Mouse (Mus musculus): Measurements from ENCODE around the gene Cpne5. TPM values are rescaled to one million over a fixed set of nuclear protein-coding genes. Genes with fewer than 3 reads are reported as not detected.

Cpne5 gene
- polyA plus RNA-seq, 1 experiment from 2014 or later, result 9.9 TPM

DNA sequence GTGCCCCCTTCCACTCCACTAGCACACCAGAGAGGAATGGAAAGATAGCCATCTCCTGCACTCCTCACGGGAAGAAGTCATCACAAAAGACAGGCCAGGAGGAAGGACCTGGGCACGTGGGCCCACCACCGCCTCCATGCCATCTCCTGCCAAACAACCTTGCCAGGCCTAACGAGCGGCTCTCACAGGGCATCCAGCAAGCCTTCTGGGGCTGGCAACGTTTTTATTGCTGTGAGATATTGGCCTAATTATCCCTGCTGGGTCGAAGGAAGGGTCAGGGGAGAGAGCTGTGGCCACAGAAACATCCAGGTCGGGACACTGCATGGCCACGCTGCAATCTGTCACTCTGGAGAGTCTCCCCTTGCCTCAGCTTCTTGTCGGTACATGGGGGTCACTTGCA, 6.9 kb downstream of the Cpne5 start:
- H3K4me2 ChIP-seq, result no peak overlapping the region
- no peak overlapping the region for H3K27ac ChIP-seq
- peaks cover 22% of the 10 kb centered on the region for H3K27me3 ChIP-seq
- peaks cover 2% of the 10 kb centered on the region; the same call in 1 of the 2 replicates for H3K4me1 ChIP-seq
- no peak overlapping the region for H3K4me3 ChIP-seq (replicated peaks)
- H3K36me3 ChIP-seq (replicated peaks), result no peaks in the 10 kb centered on the region
- WGBS, result 80% methylated on average over 10 of the region's 10 CpGs
- H3K9me3 ChIP-seq, result no peaks in the 10 kb centered on the region
- no peak for ATAC-seq (ENCODE audit: low FRiP score)
- no peak overlapping the region for H3K9ac ChIP-seq

DNA sequence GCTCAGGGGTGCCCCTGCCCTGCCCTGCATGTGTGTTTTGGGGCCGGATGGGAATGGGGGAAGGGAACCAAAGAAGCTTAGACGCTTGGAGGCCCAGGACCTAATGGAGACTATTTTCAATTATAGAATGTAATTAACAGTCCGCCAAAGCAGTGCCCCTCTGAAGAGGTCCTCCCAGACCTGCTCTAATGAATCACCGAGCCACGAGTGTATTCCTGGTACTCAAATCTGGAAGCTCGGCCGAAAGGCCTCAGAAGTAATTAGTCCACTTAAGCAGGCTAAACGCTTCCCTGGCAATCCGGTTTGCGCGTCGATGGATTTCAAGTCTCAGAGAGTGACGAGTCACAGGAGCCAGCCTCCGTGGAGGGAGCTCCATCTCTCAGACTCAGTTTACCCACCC, 17.3 kb downstream of the Cpne5 start:
- WGBS, result 21% methylated on average over 14 of the region's 14 CpGs
- no peaks in the 10 kb centered on the region for H3K36me3 ChIP-seq (replicated peaks)
- H3K4me1 ChIP-seq, result peaks cover 24% of the 10 kb centered on the region
- H3K9ac ChIP-seq, result no peak overlapping the region
- peaks cover 8% of the 10 kb centered on the region; the same call in 1 of the 2 replicates for H3K27me3 ChIP-seq
- no peak overlapping the region for H3K4me3 ChIP-seq (replicated peaks)
- H3K9me3 ChIP-seq, result no peaks in the 10 kb centered on the region
- H3K4me2 ChIP-seq, result no peak overlapping the region
- H3K27ac ChIP-seq, result no peak overlapping the region
- ATAC-seq (ENCODE audit: low FRiP score), result no peak

DNA sequence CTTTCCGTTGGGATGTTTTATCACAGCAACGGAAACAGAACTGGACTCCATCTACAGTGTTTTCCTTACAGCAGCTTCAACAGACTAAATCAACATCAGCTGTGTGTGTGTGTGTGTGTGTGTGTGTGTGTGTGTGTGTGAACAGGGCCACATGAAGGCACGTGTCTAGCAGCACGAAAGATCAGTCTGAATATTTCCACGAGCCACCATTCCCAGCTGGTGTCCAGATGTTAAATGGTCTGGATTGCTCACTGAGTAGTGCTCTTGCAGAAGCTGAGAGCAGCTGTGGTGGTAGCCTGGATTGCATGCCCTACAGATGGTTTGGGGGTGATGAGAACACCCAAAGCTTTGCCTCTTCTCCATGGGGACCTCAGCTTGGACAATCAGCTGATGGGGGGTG, 19.9 kb downstream of the Cpne5 start:
- H3K9me3 ChIP-seq, result no peaks in the 10 kb centered on the region
- peaks cover 50% of the 10 kb centered on the region for H3K4me1 ChIP-seq
- no peak overlapping the region for H3K27ac ChIP-seq
- H3K27me3 ChIP-seq, result peaks cover 18% of the 10 kb centered on the region; the same call in 1 of the 2 replicates
- H3K9ac ChIP-seq, result no peak overlapping the region
- H3K36me3 ChIP-seq (replicated peaks), result no peaks in the 10 kb centered on the region
- no peak overlapping the region for H3K4me3 ChIP-seq (replicated peaks)
- H3K4me2 ChIP-seq, result no peak overlapping the region
- 79% methylated on average over 5 of the region's 5 CpGs for WGBS
- ATAC-seq (ENCODE audit: low FRiP score), result no peak

DNA sequence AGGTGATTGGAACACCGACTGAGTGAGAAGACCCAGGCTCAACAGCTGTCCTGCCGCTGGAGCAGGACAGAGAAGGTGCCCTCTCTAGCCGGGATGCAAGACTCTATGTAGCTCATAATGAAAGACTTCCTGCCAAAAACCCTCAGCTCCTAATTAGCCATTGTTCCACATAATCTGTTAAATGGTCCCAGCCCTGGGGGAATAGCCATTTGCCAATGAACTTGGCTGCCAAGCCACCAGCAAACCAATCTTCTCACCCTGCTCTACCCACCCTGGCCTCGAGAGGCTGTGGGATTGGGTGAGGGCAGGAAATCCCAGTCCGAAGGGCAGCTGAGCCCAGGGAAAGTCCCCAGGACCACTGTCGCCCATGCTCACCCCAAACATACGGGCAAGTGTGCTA, 21.9 kb downstream of the Cpne5 start:
- Histone ChIP-seq H3K9ac (no peak overlapping the region), H3K27me3 (peaks cover 15% of the 10 kb centered on the region; the same call in 1 of the 2 replicates), H3K4me2 (no peak overlapping the region), H3K4me1 (peaks cover 56% of the 10 kb centered on the region), H3K27ac (no peak overlapping the region), H3K4me3 (replicated peaks) (no peak overlapping the region), H3K9me3 (no peaks in the 10 kb centered on the region), H3K36me3 (replicated peaks) (no peaks in the 10 kb centered on the region)
- 56% methylated on average over 7 of the region's 7 CpGs for WGBS
- no peak for ATAC-seq (ENCODE audit: low FRiP score)

DNA sequence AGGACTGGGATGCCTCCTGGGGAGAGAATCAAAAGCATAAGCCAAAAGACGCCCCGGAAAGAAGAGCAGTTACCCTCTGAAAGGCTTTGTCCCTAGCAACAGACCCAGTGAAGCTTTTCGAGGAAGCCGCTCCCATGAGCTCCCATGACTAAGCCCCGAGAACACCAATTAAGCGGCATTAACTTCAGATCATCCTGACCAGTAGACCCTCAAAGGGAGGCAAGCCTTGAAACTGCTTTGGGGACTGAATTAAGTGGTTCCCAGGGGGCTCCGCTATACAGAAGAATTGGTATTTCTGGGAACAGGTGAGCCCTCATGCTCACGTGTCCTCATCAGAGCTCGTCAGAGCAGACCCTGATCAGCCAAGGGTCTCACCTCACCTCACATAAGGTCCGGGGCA, 23.3 kb downstream of the Cpne5 start:
- H3K4me3 ChIP-seq (replicated peaks), result no peak overlapping the region
- no peak for ATAC-seq (ENCODE audit: low FRiP score)
- no peaks in the 10 kb centered on the region for H3K36me3 ChIP-seq (replicated peaks)

DNA sequence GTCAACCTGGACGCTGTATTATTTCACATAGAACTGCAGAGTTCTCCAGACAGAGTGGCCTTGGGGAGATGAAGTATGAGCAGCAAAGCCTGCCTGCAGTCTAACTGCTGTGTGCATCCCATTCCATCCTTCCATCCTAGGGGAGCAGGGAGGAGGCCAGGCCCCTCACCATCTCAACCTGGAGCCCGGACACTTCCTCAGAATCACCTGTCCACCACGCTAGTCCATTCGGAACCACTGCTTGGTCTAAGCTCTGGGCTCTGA, 23.8 kb downstream of the Cpne5 start:
- H3K9ac ChIP-seq, result no peak overlapping the region
- H3K27ac ChIP-seq, result peak overlapping the region; percentile 79
- ATAC-seq (ENCODE audit: low FRiP score), result peak; percentile 2
- no peaks in the 10 kb centered on the region for H3K36me3 ChIP-seq (replicated peaks)
- no peak overlapping the region for H3K4me3 ChIP-seq (replicated peaks)
- WGBS, result 32% methylated on average over 4 of the region's 4 CpGs
- H3K9me3 ChIP-seq, result no peaks in the 10 kb centered on the region
- H3K27me3 ChIP-seq, result peaks cover 20% of the 10 kb centered on the region; the same call in 1 of the 2 replicates
- H3K4me1 ChIP-seq, result peaks cover 48% of the 10 kb centered on the region
- peak overlapping the region; percentile 17 for H3K4me2 ChIP-seq

More for the DNA sequence above, 23.3 kb downstream of the Cpne5 start:
- Histone ChIP-seq H3K4me1 (peaks cover 48% of the 10 kb centered on the region), H3K9me3 (no peaks in the 10 kb centered on the region), H3K27ac (peak overlapping the region; percentile 79), H3K4me2 (peak overlapping the region; percentile 17; the same call in 1 of the 2 replicates), H3K27me3 (peaks cover 20% of the 10 kb centered on the region; the same call in 1 of the 2 replicates), H3K9ac (no peak overlapping the region)
- 6% methylated on average over 10 of the region's 10 CpGs for WGBS

DNA sequence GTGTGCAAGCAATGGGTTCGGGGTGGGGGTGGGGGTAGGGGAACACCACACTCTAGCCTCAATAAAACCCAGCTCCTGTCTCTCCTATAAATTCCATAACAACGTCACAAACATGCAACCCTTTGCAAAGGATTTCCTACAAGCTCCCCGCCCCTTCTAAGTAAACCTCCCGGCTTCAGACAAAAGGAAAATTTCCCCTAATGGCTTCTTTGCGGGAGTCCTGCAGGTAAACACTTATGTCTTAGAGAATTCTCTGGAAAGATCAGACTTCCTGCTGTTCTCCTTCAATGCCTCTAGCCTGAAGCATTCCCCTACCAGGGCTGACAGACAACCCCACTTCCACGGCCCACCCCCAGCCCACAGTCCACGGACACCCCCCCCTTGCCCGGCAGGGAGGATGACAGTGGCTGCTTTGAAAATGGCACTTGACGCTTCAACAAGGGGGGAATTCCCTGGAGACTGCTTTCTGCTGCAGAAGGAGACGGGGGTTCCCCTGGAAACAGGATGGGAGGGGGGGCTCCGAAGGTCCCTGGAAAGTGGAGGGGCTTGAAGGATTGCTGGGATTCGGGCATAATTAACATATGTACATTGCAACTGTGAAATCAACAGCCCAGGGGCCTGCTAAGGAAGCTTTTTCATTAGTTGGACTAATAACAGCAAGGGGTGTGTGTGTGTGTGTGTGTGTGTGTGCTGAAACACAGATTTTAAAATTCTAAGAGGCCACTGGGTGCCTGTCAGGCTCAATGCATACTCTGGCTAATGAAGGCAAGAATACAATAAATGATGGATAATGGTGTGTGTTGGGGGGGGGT, 24.4 kb downstream of the Cpne5 start:
- no peak overlapping the region for H3K4me3 ChIP-seq (replicated peaks)
- peak overlapping the region; percentile 39 for H3K4me2 ChIP-seq
- H3K9me3 ChIP-seq, result no peaks in the 10 kb centered on the region
- no peaks in the 10 kb centered on the region for H3K36me3 ChIP-seq (replicated peaks)
- peak overlapping the region; percentile 79 for H3K27ac ChIP-seq
- H3K27me3 ChIP-seq, result peaks cover 19% of the 10 kb centered on the region; the same call in 1 of the 2 replicates
- WGBS, result 3% methylated on average over 12 of the region's 12 CpGs
- H3K9ac ChIP-seq, result no peak overlapping the region
- ATAC-seq (ENCODE audit: low FRiP score), result peak; percentile 66
- peaks cover 48% of the 10 kb centered on the region for H3K4me1 ChIP-seq

DNA sequence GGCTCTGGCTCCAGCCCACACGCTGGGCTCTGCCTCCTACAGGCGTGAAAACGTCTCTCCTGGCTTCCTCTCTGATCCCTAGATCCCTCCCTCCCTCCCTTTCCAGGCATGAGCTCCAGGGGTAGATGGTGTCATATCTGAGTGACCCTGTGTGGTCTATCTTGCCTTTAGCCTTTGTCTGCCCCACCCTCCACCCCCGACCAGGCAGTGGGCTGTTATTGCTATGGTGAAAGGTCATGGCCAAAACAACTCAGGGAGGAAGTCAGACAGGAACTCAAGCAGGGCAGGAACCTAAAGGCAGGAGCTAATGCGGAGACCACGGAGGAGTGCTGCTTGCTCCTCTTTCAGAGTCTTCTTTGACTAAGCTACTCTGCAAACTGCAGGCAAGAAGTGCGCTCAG, 26.1 kb downstream of the Cpne5 start:
- H3K4me3 ChIP-seq (replicated peaks), result no peak overlapping the region
- 56% methylated on average over 7 of the region's 7 CpGs for WGBS
- no peaks in the 10 kb centered on the region for H3K36me3 ChIP-seq (replicated peaks)
- no peak overlapping the region for H3K4me2 ChIP-seq
- H3K9me3 ChIP-seq, result no peaks in the 10 kb centered on the region
- no peak overlapping the region for H3K27ac ChIP-seq
- H3K27me3 ChIP-seq, result peaks cover 15% of the 10 kb centered on the region; the same call in 1 of the 2 replicates
- no peak for ATAC-seq (ENCODE audit: low FRiP score)
- H3K9ac ChIP-seq, result no peak overlapping the region
- H3K4me1 ChIP-seq, result peaks cover 48% of the 10 kb centered on the region

DNA sequence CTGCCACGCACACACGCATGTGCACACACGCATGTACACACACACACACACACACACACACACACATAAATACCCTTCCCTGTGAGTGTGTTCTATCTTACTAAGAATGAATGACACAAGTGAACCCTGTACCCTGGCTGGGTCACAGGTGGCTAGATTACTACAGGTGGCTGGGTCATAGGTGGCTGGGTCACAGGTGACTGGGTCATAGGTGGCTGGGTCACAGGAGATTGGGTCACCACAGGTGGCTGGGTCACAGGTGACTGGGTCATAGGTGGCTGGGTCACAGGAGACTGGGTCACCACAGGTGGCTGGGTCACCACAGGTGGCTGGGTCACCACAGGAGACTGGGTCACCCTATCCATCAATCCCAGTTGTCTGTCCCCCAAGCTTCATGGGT, 27.9 kb downstream of the Cpne5 start:
- no peak overlapping the region for H3K9ac ChIP-seq
- WGBS, result 98% methylated on average over 3 of the region's 3 CpGs
- ATAC-seq (ENCODE audit: low FRiP score), result no peak
- H3K27ac ChIP-seq, result no peak overlapping the region
- no peak overlapping the region for H3K4me2 ChIP-seq
- H3K9me3 ChIP-seq, result no peaks in the 10 kb centered on the region
- H3K27me3 ChIP-seq, result peaks cover 9% of the 10 kb centered on the region; the same call in 1 of the 2 replicates
- H3K36me3 ChIP-seq (replicated peaks), result no peaks in the 10 kb centered on the region
- H3K4me3 ChIP-seq (replicated peaks), result no peak overlapping the region
- H3K4me1 ChIP-seq, result peaks cover 34% of the 10 kb centered on the region

DNA sequence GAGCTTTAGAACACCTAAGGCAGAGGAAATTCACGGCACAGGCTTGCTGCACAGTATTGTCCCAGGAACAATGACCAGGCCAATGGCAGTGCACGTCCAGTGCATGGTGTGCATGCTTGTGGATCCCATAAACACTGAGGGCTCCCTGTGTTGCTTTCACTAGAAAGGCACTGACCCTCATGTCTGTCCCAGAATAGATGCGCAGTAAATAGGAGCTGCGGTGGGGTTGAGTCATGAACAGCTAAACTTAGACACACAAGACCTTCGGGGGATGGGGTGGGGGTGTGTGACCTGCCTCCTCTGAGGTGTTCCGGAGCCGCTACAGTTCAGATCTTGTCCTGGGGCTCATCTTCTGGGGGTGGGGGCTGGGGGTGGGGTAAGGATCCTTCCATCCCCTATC, 31.9 kb downstream of the Cpne5 start:
- no peak overlapping the region for H3K4me2 ChIP-seq
- peaks cover 1% of the 10 kb centered on the region; the same call in 1 of the 2 replicates for H3K4me1 ChIP-seq
- H3K36me3 ChIP-seq (replicated peaks), result no peaks in the 10 kb centered on the region
- H3K27me3 ChIP-seq, result peaks cover 4% of the 10 kb centered on the region; the same call in 1 of the 2 replicates
- no peak overlapping the region for H3K9ac ChIP-seq
- WGBS, result 86% methylated on average over 7 of the region's 7 CpGs
- no peak overlapping the region for H3K27ac ChIP-seq
- H3K4me3 ChIP-seq (replicated peaks), result no peak overlapping the region
- H3K9me3 ChIP-seq, result no peaks in the 10 kb centered on the region
- ATAC-seq (ENCODE audit: low FRiP score), result no peak

DNA sequence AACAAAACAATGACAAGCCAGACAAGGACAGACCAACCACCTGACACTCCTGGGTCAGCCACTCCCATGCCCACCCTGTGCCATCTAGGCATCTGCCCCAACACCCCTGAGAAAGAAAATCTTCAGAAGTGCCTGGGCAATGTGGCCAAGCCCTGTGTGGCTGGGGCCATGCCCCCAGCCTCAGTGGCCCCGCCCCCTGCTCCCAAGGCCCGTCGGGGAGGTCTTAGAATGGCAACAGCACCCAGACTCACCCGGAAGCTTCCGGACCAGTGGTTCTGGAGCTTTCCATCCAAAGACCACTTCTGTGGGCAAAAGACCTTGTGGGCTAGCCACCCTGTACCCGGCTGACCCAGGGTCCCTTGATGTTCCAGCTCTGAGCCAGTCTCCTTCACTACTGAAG, 35.4 kb downstream of the Cpne5 start:
- no peaks in the 10 kb centered on the region; the same call in 1 of the 2 replicates for H3K27me3 ChIP-seq
- no peak overlapping the region for H3K4me2 ChIP-seq
- whole genome bisulfite sequencing, result 86% methylated on average over 6 of the region's 6 CpGs
- ATAC-seq (ENCODE audit: low FRiP score), result no peak
- peaks cover 12% of the 10 kb centered on the region for H3K4me1 ChIP-seq
- no peak overlapping the region for H3K9ac ChIP-seq
- H3K4me3 ChIP-seq (replicated peaks), result no peak overlapping the region
- H3K36me3 ChIP-seq (replicated peaks), result no peaks in the 10 kb centered on the region
- H3K27ac ChIP-seq, result no peak overlapping the region
- no peaks in the 10 kb centered on the region for H3K9me3 ChIP-seq

DNA sequence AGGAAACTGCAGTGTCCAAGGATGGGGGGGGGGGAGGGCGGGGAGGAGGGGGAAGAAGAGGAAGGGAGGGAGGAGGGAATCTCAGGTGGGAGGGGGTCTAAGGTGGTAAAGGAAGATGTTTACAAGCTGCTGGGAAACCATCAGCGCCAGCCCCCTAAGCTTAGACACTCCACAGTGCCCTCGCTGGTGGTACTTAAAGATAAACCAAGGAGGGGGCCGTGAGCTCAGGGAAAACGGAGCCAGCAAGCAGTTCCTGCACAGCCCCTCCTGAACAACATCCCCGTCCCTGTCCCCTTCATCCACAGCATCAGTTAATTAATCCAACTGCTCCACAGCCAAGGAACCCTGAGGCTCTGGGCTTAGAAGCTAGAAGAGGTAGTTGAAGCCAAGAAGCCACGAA, 38.1 kb downstream of the Cpne5 start:
- Histone ChIP-seq H3K4me2 (peak overlapping the region; percentile 22), H3K9me3 (no peaks in the 10 kb centered on the region), H3K27me3 (no peaks in the 10 kb centered on the region; the same call in 1 of the 2 replicates), H3K9ac (peak overlapping the region; percentile 21; the same call in 1 of the 2 replicates), H3K27ac (peak overlapping the region; percentile 32), H3K4me1 (peaks cover 21% of the 10 kb centered on the region), H3K4me3 (replicated peaks) (no peak overlapping the region), H3K36me3 (replicated peaks) (no peaks in the 10 kb centered on the region)
- 31% methylated on average over 6 of the region's 7 CpGs for WGBS
- no peak for ATAC-seq (ENCODE audit: low FRiP score)
